Comparison of ENCODE assay signal across 7 mouse cellular contexts in genomic region chr6:126645644-126646358, GRCm38 (mm10). TPM values are rescaled to one million over a fixed set of nuclear protein-coding genes. Genes with fewer than 3 reads are reported as not detected.
A peak's percentile ranks its signal among the peaks of the same experiment; 100 is the strongest.
DNase-seq lines count a peak whose midpoint lies in the region; ATAC-seq lines count a peak whose summit lies in the region.

No protein-coding gene starts in this region.

- H3K27ac ChIP-seq in embryonic facial prominence, embryonic 10.5 days (replicated peaks), result no peak overlapping the region; the same call in 1 of the 2 replicates
- H3K27ac ChIP-seq in hindbrain, embryonic 12.5 days, result 0 out of 2 replicates have a peak overlapping the region, but pooled peaks have one; percentile 19
- H3K27ac ChIP-seq in limb, embryonic 10.5 days, result no peak overlapping the region

- 3% methylated on average over 27 of the region's 27 CpGs for WGBS in embryonic facial prominence, embryonic 10.5 days
- 1% methylated on average over 27 of the region's 27 CpGs for WGBS in hindbrain, embryonic 12.5 days
- 2% methylated on average over 27 of the region's 27 CpGs for WGBS in limb, embryonic 10.5 days

- H3K4me3 ChIP-seq in embryonic facial prominence, embryonic 10.5 days, result peak overlapping the region; percentile 68
- peak overlapping the region; percentile 45 for H3K4me3 ChIP-seq in hindbrain, embryonic 12.5 days
- peak overlapping the region; percentile 60 for H3K4me3 ChIP-seq in limb, embryonic 10.5 days

- H3K4me2 ChIP-seq in hindbrain, embryonic 12.5 days (replicated peaks), result peak overlapping the region; percentile 90

- H3K36me3 ChIP-seq in embryonic facial prominence, embryonic 10.5 days (replicated peaks), result no peaks in the 10 kb centered on the region
- no peaks in the 10 kb centered on the region for H3K36me3 ChIP-seq in hindbrain, embryonic 12.5 days
- H3K36me3 ChIP-seq in limb, embryonic 10.5 days, result no peaks in the 10 kb centered on the region

- peak; percentile 90 for ATAC-seq in hindbrain, embryonic 12.5 days (ENCODE audit: low FRiP score)

- H3K27me3 ChIP-seq in embryonic facial prominence, embryonic 10.5 days (replicated peaks; ENCODE audit: low read depth, poor library complexity, severe bottlenecking), result peaks cover 90% of the 10 kb centered on the region
- H3K27me3 ChIP-seq in hindbrain, embryonic 12.5 days, result peaks cover 61% of the 10 kb centered on the region
- H3K27me3 ChIP-seq in limb, embryonic 10.5 days (ENCODE audit: low read depth, poor library complexity, severe bottlenecking), result peaks cover 77% of the 10 kb centered on the region

- DNase-seq in urinary bladder, postnatal 14 days (ENCODE audit: low spot score), result peak; percentile 5
- no peak for DNase-seq in urinary bladder, postnatal 36 days (ENCODE audit: low spot score in 2 of 2)
- peak; percentile 84 for DNase-seq in embryonic facial prominence, embryonic 10.5 days (ENCODE audit: low spot score)
- peak; percentile 79 for DNase-seq in limb, embryonic 10.5 days (ENCODE audit: low spot score)
- DNase-seq in retina, embryonic 14.5 days (ENCODE audit: low spot score), result peak; percentile 73
- no peak for DNase-seq in ovary, postnatal 10 days (ENCODE audit: low spot score)

- H3K9me3 ChIP-seq in embryonic facial prominence, embryonic 10.5 days, result no peaks in the 10 kb centered on the region
- H3K9me3 ChIP-seq in hindbrain, embryonic 12.5 days (replicated peaks), result no peaks in the 10 kb centered on the region
- no peaks in the 10 kb centered on the region for H3K9me3 ChIP-seq in limb, embryonic 10.5 days (replicated peaks)

- peak overlapping the region; percentile 60 for H3K9ac ChIP-seq in hindbrain, embryonic 12.5 days

- peaks cover 40% of the 10 kb centered on the region for H3K4me1 ChIP-seq in embryonic facial prominence, embryonic 10.5 days
- H3K4me1 ChIP-seq in hindbrain, embryonic 12.5 days, result peaks cover 23% of the 10 kb centered on the region
- peaks cover 38% of the 10 kb centered on the region for H3K4me1 ChIP-seq in limb, embryonic 10.5 days

RNA-seq across cellular contexts. Expression of gene Kcna1, which starts 0.4 kb away (rescaled TPM):
- 0.47 and 0.82 TPM in 2 replicates for polyA plus RNA-seq in embryonic facial prominence, embryonic 10.5 days (2016; fragmentation: Nextera tagmentation; extraction: Ambion mirVana)
- 1.6 and 2.5 TPM in 2 replicates for polyA plus RNA-seq in hindbrain, embryonic 12.5 days (2016; fragmentation: Nextera tagmentation; extraction: Ambion mirVana)
- 0.30 and 0.99 TPM in 2 replicates for polyA plus RNA-seq in limb, embryonic 10.5 days (2016; fragmentation: Nextera tagmentation; extraction: Ambion mirVana)

Comparison
In these comparisons a context has a peak if more than half of its experiments do, and no peak if none do; other contexts are left out.
1. DNase-seq: peak in urinary bladder, postnatal 14 days (single experiment), embryonic facial prominence, embryonic 10.5 days (single experiment), limb, embryonic 10.5 days (single experiment) and retina, embryonic 14.5 days (single experiment); none in urinary bladder, postnatal 36 days (0 of 2) and ovary, postnatal 10 days (single experiment).
2. Peak in every context shown above with its lines, with median percentiles within 50 percentile points of each other: H3K4me3 ChIP-seq.